Mouse (Mus musculus) small intestine, adult 2 months (tissue): ENCODE results near the gene Col1a2. TPM values are rescaled to one million over a fixed set of nuclear protein-coding genes. Genes with fewer than 3 reads are reported as not detected.
A peak's percentile ranks its signal among the peaks of the same experiment; 100 is the strongest.

Experiments used
- H3K27ac ChIP-seq: fragments of 200-500 bp; 2 replicates; pipeline ENCODE4 v1.5.1; 2012; ENCODE audit warnings: low read depth, low read length, control low read depth, inconsistent platforms; ENCODE audit not compliant: insufficient read depth
- H3K27me3 ChIP-seq: fragments of 200-500 bp; 2 replicates; pipeline ENCODE4 v1.6.1; 2012; ENCODE audit warnings: mild to moderate bottlenecking, moderate library complexity, low read length, inconsistent platforms; ENCODE audit not compliant: control insufficient read depth, insufficient read depth
- H3K36me3 ChIP-seq: fragments of 200-500 bp; 2 replicates; pipeline ENCODE4 v1.6.1; 2012; ENCODE audit warnings: mild to moderate bottlenecking, low read length, control low read depth, inconsistent platforms; ENCODE audit not compliant: control insufficient read depth, insufficient read depth
- H3K4me1 ChIP-seq: fragments of 200-500 bp; 2 replicates; pipeline ENCODE4 v1.6.1; 2012; ENCODE audit warnings: low read length, inconsistent platforms, mixed read lengths; ENCODE audit not compliant: control insufficient read depth, insufficient read depth, insufficient read length
- H3K4me3 ChIP-seq: fragments of 200-500 bp; 2 replicates; pipeline ENCODE4 v1.5.1; 2012; ENCODE audit warnings: low read depth, mild to moderate bottlenecking, control low read depth, inconsistent platforms, low read length, moderate library complexity
- CTCF ChIP-seq: fragments of 200-500 bp; IDR thresholded peaks from 2 replicates; pipeline ENCODE4 v1.5.1; 2012; ENCODE audit warnings: low read depth, mild to moderate bottlenecking, control low read depth, inconsistent platforms, low read length, moderate library complexity, mixed read lengths; ENCODE audit not compliant: insufficient replicate concordance, insufficient read length; ENCODE audit errors: extremely low read depth
- POLR2A ChIP-seq: fragments of 200-500 bp; IDR thresholded peaks from 2 replicates; pipeline ENCODE4 v1.6.1; 2012; ENCODE audit warnings: low read depth, mild to moderate bottlenecking, control low read depth, inconsistent platforms, low read length, moderate library complexity
- WGBS: fragments of 180-500 bp; shearing (Covaris S2); methylation state at CpG from one replicate; pipeline ENCODE4 v1.1.7; 2018; 5-methylcytosine and 5-hydroxymethylcytosine counted together
- polyA plus RNA-seq: library from polyadenylated mRNA; depleted of rRNA; stranded (reverse); fragments of >200 nt; gene quantifications from 2 replicates; pipeline ENCODE4 v1.2.3, GENCODE M21; 2012

The Col1a2 gene
- polyA plus RNA-seq, 1 experiment = 39.8 TPM

DNA sequence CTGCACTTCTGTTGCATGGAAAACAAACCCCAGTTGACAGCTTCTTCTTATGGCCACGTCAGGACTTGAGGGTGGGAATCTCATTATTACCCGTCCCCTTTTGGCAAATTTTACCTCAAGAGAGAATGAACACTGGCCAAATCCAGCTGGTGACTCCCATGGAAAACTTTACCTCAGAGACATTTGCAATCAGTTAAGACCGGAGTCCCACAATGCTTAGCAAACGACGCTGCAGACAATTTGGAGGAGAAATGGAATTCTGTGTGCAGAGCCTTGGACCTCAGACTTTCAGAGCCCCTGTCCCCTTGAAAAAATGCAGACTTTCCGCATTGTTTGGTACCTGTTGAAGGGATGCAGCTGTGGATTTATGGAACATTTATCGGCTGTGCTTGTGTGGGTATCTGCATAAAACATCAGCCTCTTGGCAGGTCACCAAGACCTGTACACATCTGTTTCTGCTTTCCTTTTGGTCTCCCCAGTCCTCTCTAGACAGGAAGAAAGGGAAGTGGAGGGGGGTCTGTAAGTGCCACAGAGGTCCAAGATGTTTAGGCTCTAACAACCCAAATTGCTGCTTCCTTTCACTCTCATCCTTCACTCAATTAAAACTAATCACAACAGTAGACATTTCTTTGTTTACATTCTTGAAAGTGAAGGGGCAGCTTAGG, 20.5 kb upstream of the Col1a2 start:
- no peak overlapping the region for H3K4me3 ChIP-seq
- no peaks in the 10 kb centered on the region for H3K36me3 ChIP-seq
- H3K27ac ChIP-seq = no peak overlapping the region
- 41% methylated on average over 7 of the region's 7 CpGs for WGBS
- TF ChIP-seq CTCF = no peak
- TF ChIP-seq POLR2A = no peak
- H3K27me3 ChIP-seq = no peaks in the 10 kb centered on the region
- no peaks in the 10 kb centered on the region for H3K4me1 ChIP-seq

DNA sequence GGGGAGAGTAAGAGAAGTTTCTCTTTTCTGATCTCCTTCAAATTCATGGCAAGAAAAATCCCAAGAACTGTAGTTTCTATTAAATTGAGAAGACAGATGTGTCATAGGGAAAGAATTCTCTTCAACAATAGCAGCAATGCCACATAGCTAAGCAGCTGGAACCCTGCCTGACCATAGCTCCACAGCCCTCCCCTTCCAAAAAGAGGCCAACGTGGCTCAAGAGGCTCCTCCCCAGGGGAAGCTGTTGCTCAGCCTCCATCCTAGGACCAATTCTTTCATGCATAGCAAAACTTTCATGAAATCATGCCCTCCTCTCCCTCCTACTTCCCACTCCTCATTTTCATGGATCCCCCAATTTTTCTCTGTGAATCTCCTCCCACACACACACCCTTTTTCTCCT, 16.3 kb upstream of the Col1a2 start:
- Histone ChIP-seq H3K27me3 (no peaks in the 10 kb centered on the region), H3K27ac (peak overlapping the region; percentile 78), H3K4me3 (no peak overlapping the region), H3K36me3 (no peaks in the 10 kb centered on the region), H3K4me1 (no peaks in the 10 kb centered on the region)
- TF ChIP-seq POLR2A = no peak
- TF ChIP-seq CTCF = no peak
- 18% methylated on average over 1 of the region's 1 CpGs for WGBS

DNA sequence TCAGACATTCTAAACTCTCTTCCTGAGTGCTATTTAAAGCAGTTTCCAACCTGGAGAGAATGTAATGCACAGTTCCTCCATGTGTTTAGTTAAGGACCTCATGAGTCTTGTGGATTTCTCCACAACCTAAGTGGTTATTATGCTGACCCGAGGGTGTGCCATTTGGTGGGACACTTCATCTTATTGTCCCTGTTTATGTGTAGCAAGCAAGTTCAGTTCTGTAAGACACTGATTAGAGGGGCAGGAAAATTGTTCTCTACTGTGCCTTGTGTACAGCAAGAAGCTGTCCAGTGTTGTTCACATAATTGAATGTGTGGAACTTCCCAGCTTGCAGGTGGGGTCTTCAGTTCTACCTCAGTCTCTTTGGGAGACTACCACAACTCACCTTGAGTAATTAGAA, 15.6 kb upstream of the Col1a2 start:
- WGBS = 59% methylated on average over 1 of the region's 1 CpGs
- no peaks in the 10 kb centered on the region for H3K4me1 ChIP-seq
- no peak for TF ChIP-seq CTCF
- TF ChIP-seq POLR2A = no peak
- H3K27ac ChIP-seq = peak overlapping the region; percentile 78
- no peaks in the 10 kb centered on the region for H3K27me3 ChIP-seq
- no peak overlapping the region for H3K4me3 ChIP-seq
- no peaks in the 10 kb centered on the region for H3K36me3 ChIP-seq

DNA sequence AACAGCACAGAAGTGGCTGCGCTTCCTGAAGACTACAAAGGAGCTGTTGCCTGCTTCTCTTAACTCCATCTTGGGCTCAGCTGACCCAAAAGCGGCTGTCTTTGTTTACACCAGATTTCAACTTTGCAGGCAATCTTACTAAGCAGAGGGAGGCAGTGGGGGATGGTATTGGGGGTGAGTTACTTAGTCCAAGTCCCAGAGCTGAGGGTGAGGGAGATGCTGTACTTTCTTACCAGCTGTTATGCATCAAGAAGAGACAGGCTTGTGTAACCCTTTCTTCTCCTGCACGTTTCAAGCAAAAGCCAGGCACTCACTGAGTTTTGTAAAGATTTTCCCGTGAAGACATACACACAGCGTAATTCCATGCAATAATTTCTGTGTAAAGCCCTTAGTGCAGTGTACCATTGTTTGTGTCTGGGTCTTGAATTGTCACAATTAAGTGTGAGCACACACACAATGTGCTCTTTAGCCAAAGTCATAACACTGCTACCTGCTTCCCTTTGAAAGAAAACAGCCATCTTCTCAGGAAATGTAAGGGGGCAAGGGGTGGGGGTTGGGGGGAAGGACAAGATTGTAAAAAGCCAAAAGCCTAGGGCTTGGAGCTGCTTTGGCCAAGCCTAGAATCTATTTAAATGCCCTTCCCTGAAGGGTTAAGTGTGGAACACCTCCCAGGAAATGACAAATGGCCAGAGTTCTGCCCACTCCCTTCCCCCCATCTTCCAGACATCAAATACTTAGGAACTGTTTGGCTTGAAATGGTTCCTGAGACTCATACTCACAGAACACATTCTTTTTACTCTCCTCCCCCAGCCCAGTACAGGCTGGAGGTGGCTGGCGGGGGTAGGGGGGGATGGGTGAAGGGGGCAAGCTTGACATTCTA, 15.0 kb upstream of the Col1a2 start:
- no peaks in the 10 kb centered on the region for H3K4me1 ChIP-seq
- H3K4me3 ChIP-seq = no peak overlapping the region
- no peaks in the 10 kb centered on the region for H3K27me3 ChIP-seq
- 44% methylated on average over 6 of the region's 6 CpGs for WGBS
- TF ChIP-seq POLR2A (no peak), CTCF (no peak)
- H3K36me3 ChIP-seq = no peaks in the 10 kb centered on the region
- H3K27ac ChIP-seq = peak overlapping the region; percentile 78

DNA sequence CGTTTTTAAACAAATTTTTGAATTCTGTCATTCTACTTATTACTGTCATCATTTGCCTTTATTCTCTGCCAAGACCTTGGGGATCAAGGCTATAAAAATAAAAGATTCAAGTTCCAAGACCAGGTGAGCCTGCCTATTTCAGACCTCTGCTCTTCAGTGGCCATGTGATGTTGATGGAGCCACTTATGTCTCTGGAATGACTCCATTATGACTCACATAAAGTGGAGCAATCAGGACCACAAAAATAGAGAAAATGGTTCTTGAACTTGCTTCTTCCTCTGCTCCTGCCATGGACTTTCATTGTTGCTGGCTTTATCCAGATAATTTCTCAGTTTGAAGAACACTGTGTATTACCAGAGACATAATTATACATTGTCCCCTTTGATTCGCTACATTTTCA, 10.9 kb upstream of the Col1a2 start:
- no peaks in the 10 kb centered on the region for H3K36me3 ChIP-seq
- WGBS = 71% methylated on average over 2 of the region's 2 CpGs
- no peaks in the 10 kb centered on the region for H3K4me1 ChIP-seq
- no peak for TF ChIP-seq CTCF
- no peak for TF ChIP-seq POLR2A
- no peak overlapping the region for H3K27ac ChIP-seq
- no peak overlapping the region for H3K4me3 ChIP-seq
- no peaks in the 10 kb centered on the region for H3K27me3 ChIP-seq

DNA sequence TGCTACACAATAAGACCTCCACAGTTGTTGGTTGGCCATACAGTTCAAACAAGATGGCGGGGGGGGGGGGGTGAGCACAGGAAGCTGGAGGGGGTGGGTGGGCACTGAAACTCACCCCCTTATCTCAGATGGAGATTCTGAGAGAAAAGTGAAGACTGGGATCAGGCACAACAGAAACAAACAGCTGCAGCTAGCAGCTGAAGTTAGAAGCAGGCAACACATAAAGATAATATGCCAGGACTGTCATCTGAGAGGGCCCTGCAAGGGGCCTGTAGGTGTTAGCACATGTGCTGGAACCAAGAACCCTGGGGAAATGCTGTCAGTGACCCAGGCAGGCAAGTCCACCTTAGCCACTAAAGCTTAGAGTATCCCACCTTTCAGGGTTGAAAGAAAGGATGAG, 8.2 kb upstream of the Col1a2 start:
- no peak for TF ChIP-seq POLR2A
- no peak for TF ChIP-seq CTCF
- 35% methylated on average over 1 of the region's 1 CpGs for WGBS
- Histone ChIP-seq H3K27me3 (no peaks in the 10 kb centered on the region), H3K36me3 (no peaks in the 10 kb centered on the region), H3K27ac (no peak overlapping the region), H3K4me1 (no peaks in the 10 kb centered on the region), H3K4me3 (no peak overlapping the region)

DNA sequence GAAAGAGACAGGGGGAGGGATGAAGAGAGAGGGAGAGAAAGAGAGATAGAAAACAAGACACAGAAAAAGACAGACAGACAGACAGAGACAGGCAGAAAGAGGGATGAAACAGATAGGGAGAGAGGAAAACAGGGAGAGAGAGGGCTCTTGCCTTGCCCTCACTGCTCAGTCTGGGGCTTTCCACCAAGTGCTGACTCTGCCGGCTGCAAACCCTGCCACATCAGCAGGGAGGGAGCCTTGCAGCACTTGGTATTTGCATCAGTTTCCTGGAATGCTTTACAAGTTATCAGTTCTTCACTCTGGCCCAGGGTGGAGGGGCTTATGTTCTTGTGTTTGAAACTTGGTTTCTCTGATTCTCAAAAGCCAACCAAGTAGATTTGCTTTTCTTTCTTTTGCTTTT, 1.5 kb upstream of the Col1a2 start:
- Histone ChIP-seq H3K36me3 (no peaks in the 10 kb centered on the region), H3K4me1 (no peaks in the 10 kb centered on the region), H3K4me3 (no peak overlapping the region), H3K27me3 (no peaks in the 10 kb centered on the region; the same call in 1 of the 2 replicates), H3K27ac (peak overlapping the region; percentile 25; the same call in 1 of the 2 replicates)
- WGBS = 13% methylated on average over 1 of the region's 1 CpGs
- TF ChIP-seq POLR2A = no peak
- TF ChIP-seq CTCF = no peak
